Mouse (Mus musculus) gastrocnemius, postnatal 14 days (tissue): Measurements from ENCODE around the gene Plb1. TPM values are rescaled to one million over a fixed set of nuclear protein-coding genes. Genes with fewer than 3 reads are reported as not detected.
A peak's percentile ranks its signal among the peaks of the same experiment; 100 is the strongest.

ENCODE experiments used
- DNase-seq: peaks from one replicate; pipeline ENCODE4 v3.0.0; 2021; ENCODE audit warnings: mixed read lengths
- intact Hi-C: fragments of 180-260 bp; cut with DNase I; formaldehyde crosslinking; loops from one replicate; pipeline ENCODE4 v1.15.1; 2025; ENCODE audit warnings: low total_unique reads
- total RNA-seq, 2 experiments: library from RNA; stranded (reverse); gene quantifications; 2 replicates each; pipeline ENCODE4 v1.2.3; 2021

Gene Plb1
- total RNA-seq, 2 experiments from 2014 or later: 3.3 to 4.0 TPM

- no peak for DNase-seq
- intact Hi-C loops: no loop called here
Observed at GRCm38 (mm10) chr5:32413569-32413968, 181.1 kb downstream of the Plb1 start.

- intact Hi-C loops: no loop called here
Observed at GRCm38 (mm10) chr5:32414461-32414985, 182.0 kb downstream of the Plb1 start.

DNA sequence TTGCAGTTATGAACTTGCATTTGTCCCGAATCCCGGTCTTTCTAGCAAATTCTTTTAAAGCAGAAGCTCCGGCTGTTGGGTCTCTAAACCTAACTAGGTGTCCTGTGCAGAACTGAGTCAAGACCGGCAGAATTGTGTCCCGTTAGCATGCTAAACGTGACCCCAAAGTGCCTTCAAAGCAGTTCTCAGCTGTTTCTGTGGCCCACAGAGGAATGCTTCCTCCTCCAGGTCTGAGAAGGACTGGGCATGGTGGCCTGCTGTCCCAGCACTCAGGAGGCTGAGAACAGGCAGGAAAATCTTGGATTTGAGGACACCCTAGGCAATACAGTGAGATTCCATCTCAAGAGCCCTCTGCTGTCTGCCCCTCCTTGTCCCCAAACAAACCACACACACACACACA is 183.0 kb downstream of the Plb1 start:
- intact Hi-C loops: no loop called here
- DNase-seq: no peak

More at GRCm38 (mm10) chr5:32414461-32414985, 182.0 kb downstream of the Plb1 start:
- DNase-seq: peak; percentile 31

Other genes starting within 250 kb of the Plb1 start
- gene Fosl2, start 96.9 kb upstream of the Plb1 start, total RNA-seq: 10 to 100 TPM; 24.1 to 24.9 TPM
- 100 to 1,000 TPM; 324 to 326 TPM for gene Ppp1cb, start 226.1 kb downstream of the Plb1 start, total RNA-seq